Mouse (Mus musculus) olfactory bulb, adult 2 months (tissue): ENCODE data around the gene Pom121.

Experiments
- CTCF ChIP-seq: fragments of 200-500 bp; IDR thresholded peaks from 2 replicates; pipeline ENCODE4 v1.5.1; 2012; ENCODE audit warnings: low read depth, mild to moderate bottlenecking, low read length, moderate library complexity; ENCODE audit not compliant: insufficient read depth
- POLR2A ChIP-seq: fragments of 200-500 bp; IDR thresholded peaks from 2 replicates; pipeline ENCODE4 v1.6.1; 2012; ENCODE audit warnings: mild to moderate bottlenecking, low read depth, low read length, moderate library complexity; ENCODE audit not compliant: insufficient read depth

GRCm38 (mm10) chr5:135347511-135348011 is 46.8 kb downstream of the Pom121 start:
- TF ChIP-seq CTCF (no peak), POLR2A (no peak)
